Mouse (Mus musculus) cerebellum, adult 9-10 months (tissue): ENCODE results near the gene Olfr194.
"Not testable (repeated sequence)": the region's sequence is repeated elsewhere in the genome, so short reads cannot be mapped to it uniquely, and the experiment has no call there.

Source experiments
- DNase-seq: peaks from one replicate; pipeline ENCODE4 v3.0.0; 2022

Gene Olfr194

GRCm38 (mm10) chr16:59120969-59121368 lies at the start of gene Olfr194:
Gene Olfr194 (minus strand): TSS chr16:59121069.
- no peak for DNase-seq

DNA sequence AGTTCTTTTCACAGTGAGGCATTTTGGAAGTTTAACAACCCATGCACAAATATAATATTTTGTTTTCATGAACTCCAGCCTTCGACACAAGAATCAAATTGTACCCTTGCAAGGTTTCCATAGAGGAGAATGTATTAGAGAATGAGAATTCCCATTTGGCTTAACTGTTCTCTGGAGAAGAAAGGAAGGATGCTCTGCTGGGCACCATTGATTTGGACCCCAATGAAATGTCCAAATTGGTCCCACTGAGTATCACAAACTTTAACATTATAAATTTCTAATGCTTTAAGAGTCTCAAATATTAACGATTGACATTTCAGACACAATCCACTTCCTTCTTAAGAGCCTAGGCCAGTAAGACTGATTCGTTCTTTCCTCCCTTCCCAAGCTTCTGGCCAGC lies 49.5 kb upstream of the Olfr194 start, which contains the start of gene Olfr196:
TSS of gene Olfr196 (minus strand) at position 101 of the 400 bp plus-strand sequence.
- no peak for DNase-seq

DNA sequence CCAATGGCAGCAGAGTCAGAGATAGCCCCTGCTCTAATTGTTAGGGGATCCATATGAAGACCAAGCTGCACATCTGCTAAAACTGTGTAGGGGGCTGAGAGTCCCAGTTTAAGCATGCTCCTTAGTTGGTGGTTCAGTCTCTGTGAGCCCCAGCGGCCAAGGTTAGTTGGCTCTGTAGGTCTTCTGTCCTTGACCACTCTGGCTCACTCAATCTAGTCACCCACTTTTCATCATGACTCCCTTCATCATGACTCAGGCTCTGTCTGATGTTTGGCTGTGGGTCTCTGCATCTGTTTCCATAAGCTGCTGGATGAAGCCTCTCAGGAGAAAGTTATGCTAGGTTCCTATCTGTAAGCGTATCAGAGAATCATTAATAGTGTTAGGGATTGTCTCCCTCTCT lies 31.1 kb upstream of the Olfr194 start:
- DNase-seq = no peak

DNA sequence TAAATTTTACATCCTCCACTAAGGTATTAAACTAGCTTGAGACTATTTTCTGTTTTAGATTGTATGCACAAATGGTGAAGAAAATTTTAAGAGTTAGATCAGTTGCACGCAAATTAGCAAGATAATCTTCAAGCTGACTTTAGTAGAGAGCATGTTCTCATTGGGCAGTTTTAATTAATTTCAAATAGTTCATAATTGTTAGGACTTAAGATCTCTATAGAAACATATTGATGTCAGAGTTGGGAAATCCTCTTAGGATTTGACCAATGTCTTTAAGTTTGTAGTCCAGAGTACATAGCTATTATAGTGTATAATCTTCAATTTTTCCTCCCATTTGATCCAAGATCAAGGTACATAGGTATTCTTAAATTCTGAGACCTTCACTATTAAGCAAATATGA lies 25.9 kb upstream of the Olfr194 start, which contains the start of gene Olfr195:
TSS of gene Olfr195 (plus strand) at position 301 of the 400 bp plus-strand sequence.
- DNase-seq = no peak

GRCm38 (mm10) chr16:59141105-59141504 lies 20.2 kb upstream of the Olfr194 start:
- DNase-seq = no peak

- DNase-seq = no peak
Observed at GRCm38 (mm10) chr16:59130740-59131139, 9.9 kb upstream of the Olfr194 start.

- DNase-seq = no peak
Observed at GRCm38 (mm10) chr16:59111781-59112180, 9.1 kb downstream of the Olfr194 start, which contains the start of gene Olfr193. Gene Olfr193 (minus strand): TSS chr16:59111881.

DNA sequence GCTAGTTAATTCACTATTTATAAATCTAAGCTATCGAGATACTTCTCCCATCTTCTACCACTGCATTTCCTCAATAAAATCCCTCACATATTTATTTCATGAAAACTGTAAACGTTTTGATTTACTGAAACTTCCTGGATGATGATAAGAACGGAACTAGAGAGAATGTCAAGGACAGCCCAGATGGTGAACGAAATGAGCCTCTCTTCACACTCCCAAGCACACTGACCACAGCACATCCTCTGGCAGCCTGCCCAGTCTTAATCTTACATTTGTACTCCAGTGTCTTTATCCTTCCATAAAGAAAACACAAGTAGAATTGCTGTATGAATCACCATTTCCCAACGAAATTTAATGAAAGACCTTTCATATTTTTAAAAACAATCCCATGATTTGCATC lies 12.3 kb downstream of the Olfr194 start:
- DNase-seq = not testable (repeated sequence)

- DNase-seq = no peak
Observed at GRCm38 (mm10) chr16:59105312-59105711, 15.6 kb downstream of the Olfr194 start.

DNA sequence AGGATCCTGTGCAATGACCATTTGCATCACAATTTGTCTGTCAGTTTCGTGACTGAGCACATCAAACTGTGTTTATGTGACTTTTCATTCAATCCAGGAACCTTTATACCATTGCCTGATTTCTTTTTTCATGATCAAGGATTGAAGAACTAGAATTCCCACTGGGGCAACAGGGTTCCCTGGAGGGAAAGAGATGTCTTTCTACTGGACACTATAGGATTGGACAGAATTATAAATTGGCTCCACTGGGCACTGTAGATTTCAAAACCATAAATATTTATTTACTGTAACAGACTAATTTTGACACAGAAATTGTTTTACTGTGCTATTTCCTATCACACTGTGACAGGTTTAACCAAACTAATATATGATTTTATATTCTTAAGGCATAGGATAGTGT lies 31.1 kb downstream of the Olfr194 start, which contains the start of gene Olfr191:
TSS of gene Olfr191 (minus strand) at position 101 of the 400 bp plus-strand sequence.
- DNase-seq = not testable (repeated sequence)

DNA sequence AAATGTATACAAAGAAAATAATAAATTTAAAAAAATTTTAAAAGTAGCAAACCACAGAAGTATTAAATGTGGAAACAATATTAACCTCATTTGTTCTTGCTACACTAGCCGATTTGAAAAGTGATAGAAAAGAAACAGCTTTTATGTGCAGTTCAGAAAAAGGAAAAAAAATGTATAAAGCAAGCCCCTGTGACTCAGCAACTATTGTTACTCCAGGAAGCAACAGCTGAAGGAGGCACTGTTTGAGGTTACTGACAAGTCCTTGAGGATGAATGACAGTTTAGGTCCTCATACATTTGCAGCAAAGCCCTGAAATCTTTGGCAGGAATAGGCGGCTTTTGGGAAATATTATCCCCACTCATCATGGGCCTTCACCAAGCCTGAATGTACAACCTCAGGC lies 39.8 kb downstream of the Olfr194 start:
- not testable (repeated sequence) for DNase-seq

GRCm38 (mm10) chr16:59077905-59078304 lies 43.0 kb downstream of the Olfr194 start, which contains the start of gene Olfr190:
Gene Olfr190 (minus strand): TSS chr16:59078005.
- DNase-seq = no peak

DNA sequence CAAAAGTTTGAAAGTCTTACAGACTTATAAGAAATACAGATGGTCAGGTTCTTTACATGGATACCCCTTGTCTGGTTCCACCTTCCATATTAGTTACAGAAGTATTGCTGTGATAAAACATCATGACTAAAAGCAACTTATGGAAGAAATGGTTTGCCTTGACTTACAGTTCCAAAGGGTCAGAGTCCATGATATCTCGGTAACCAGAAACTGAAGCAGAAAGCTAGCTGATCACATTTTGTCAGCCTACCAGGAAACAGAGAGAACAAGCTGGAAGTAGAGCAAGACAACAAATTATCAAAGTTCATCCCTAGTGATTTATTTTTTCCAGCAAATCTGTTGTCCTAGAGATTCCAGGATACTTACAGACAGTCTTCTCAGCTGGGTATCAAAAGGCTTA lies 47.3 kb downstream of the Olfr194 start:
- DNase-seq = no peak

- DNase-seq = no peak
Observed at GRCm38 (mm10) chr16:59071755-59072154, 49.1 kb downstream of the Olfr194 start.
